Mouse (Mus musculus): ENCODE measurements at regions not wholly inside any gene's neighbourhood (a gene's known extent, or its start where the extent isn't known, plus 50 kb on each side); places are given as distances from the start of the nearest gene placed in this dataset.

DNA sequence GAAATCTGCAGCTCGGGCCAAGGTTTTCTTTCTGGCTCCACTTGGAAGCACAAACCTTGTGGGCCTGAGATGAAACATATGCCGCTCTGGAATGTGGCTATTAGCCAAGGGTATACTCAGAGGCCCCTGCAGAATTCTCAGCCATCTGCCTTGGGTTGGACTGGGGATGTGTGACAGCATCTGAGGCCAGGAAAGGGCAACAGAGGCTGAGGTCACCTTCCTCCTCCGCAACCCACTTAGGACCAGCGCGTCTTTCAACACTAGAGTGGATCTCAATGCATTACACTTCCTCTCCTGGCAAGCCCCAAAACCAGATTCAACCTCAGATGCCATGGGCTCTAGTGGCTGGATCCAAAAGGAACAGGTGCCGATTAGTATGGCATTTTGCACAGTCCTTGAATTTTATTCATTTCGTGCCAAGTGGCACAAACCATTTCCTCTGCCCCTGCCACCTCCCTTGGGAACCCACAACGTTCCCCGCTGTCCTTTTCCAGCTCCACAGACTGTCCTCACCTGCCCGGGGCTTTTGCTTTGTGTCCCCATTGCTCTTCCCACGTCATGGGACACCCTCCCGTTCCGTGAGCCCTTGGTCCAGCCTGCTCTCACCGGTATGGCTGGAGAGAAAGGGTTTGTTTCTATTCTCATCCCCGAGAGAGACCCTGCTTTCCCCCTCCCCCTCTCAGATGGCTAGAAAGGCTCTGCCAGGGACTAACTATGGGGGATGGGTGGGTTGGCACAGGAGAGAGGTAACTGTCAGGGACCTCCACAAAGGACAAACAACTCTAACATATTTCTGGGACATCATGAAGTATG, 68.4 kb downstream of the Rpusd4 start:
- H3K27me3 ChIP-seq (ENCODE audit: control insufficient read depth, insufficient read depth, low read length), result no peaks in the 10 kb centered on the region; the same call in 1 of the 2 replicates
- no peaks in the 10 kb centered on the region for H3K9me3 ChIP-seq (replicated peaks; ENCODE audit: control insufficient read depth, low read length)
- H3K4me1 ChIP-seq (ENCODE audit: control insufficient read depth, insufficient read depth, low read length), result peaks cover 18% of the 10 kb centered on the region
- H3K36me3 ChIP-seq (replicated peaks; ENCODE audit: control insufficient read depth, insufficient read depth, low read depth, low read length), result no peaks in the 10 kb centered on the region
- H3K4me2 ChIP-seq (ENCODE audit: low read depth, low read length), result no peak overlapping the region
- no peak overlapping the region for H3K4me3 ChIP-seq (ENCODE audit: low read depth, low read length)
- ATAC-seq (replicated peaks; ENCODE audit: insufficient number of reproducible peaks, low FRiP score, low TSS enrichment, low read depth) (no peak), DNase-seq (ENCODE audit: low spot score) (peak; percentile 76)
- H3K9ac ChIP-seq (replicated peaks; ENCODE audit: low read length), result no peak overlapping the region
- no peak overlapping the region; the same call in 1 of the 2 replicates for H3K27ac ChIP-seq (replicated peaks; ENCODE audit: low read depth, low read length)
- 47% methylated on average over 15 of the region's 15 CpGs for WGBS

- no peak for DNase-seq (ENCODE audit: low spot score)
- H3K9me3 ChIP-seq (replicated peaks; ENCODE audit: control insufficient read depth, low read length), result no peaks in the 10 kb centered on the region
- H3K27ac ChIP-seq (replicated peaks; ENCODE audit: low read depth, low read length), result no peak overlapping the region
- peaks cover 20% of the 10 kb centered on the region for H3K4me1 ChIP-seq (ENCODE audit: control insufficient read depth, insufficient read depth, low read length)
- H3K4me2 ChIP-seq (ENCODE audit: low read depth, low read length), result no peak overlapping the region
- no peaks in the 10 kb centered on the region for H3K36me3 ChIP-seq (replicated peaks; ENCODE audit: control insufficient read depth, insufficient read depth, low read depth, low read length)
- no peak overlapping the region for H3K9ac ChIP-seq (replicated peaks; ENCODE audit: low read length)
- WGBS, result 75% methylated on average over 5 of the region's 5 CpGs
- H3K27me3 ChIP-seq (ENCODE audit: control insufficient read depth, insufficient read depth, low read length), result no peaks in the 10 kb centered on the region; the same call in 1 of the 2 replicates
- no peak overlapping the region for H3K4me3 ChIP-seq (ENCODE audit: low read depth, low read length)
- no peak for ATAC-seq (replicated peaks; ENCODE audit: insufficient number of reproducible peaks, low FRiP score, low TSS enrichment, low read depth)
Observed at GRCm38 (mm10) chr9:35336701-35337055, 69.0 kb downstream of the Rpusd4 start.

- Histone ChIP-seq H3K4me1 (ENCODE audit: control insufficient read depth, insufficient read depth, low read length) (peaks cover 21% of the 10 kb centered on the region), H3K9ac (replicated peaks; ENCODE audit: low read length) (no peak overlapping the region), H3K27me3 (ENCODE audit: control insufficient read depth, insufficient read depth, low read length) (no peaks in the 10 kb centered on the region; the same call in 1 of the 2 replicates), H3K9me3 (replicated peaks; ENCODE audit: control insufficient read depth, low read length) (no peaks in the 10 kb centered on the region), H3K36me3 (replicated peaks; ENCODE audit: control insufficient read depth, insufficient read depth, low read depth, low read length) (no peaks in the 10 kb centered on the region), H3K4me3 (ENCODE audit: low read depth, low read length) (no peak overlapping the region), H3K4me2 (ENCODE audit: low read depth, low read length) (no peak overlapping the region), H3K27ac (replicated peaks; ENCODE audit: low read depth, low read length) (no peak overlapping the region)
- DNase-seq (ENCODE audit: low spot score) (no peak), ATAC-seq (replicated peaks; ENCODE audit: insufficient number of reproducible peaks, low FRiP score, low TSS enrichment, low read depth) (no peak)
- 63% methylated on average over 5 of the region's 5 CpGs for WGBS
Observed at GRCm38 (mm10) chr9:35338858-35339257, 71.2 kb downstream of the Rpusd4 start.

- no peak overlapping the region for H3K4me2 ChIP-seq (ENCODE audit: low read depth, low read length)
- H3K27ac ChIP-seq (replicated peaks; ENCODE audit: low read depth, low read length), result no peak overlapping the region
- peaks cover 25% of the 10 kb centered on the region for H3K4me1 ChIP-seq (ENCODE audit: control insufficient read depth, insufficient read depth, low read length)
- no peaks in the 10 kb centered on the region for H3K27me3 ChIP-seq (ENCODE audit: control insufficient read depth, insufficient read depth, low read length)
- H3K4me3 ChIP-seq (ENCODE audit: low read depth, low read length), result no peak overlapping the region
- ATAC-seq (replicated peaks; ENCODE audit: insufficient number of reproducible peaks, low FRiP score, low TSS enrichment, low read depth) (no peak), DNase-seq (ENCODE audit: low spot score) (no peak)
- WGBS, result 79% methylated on average over 10 of the region's 10 CpGs
- H3K9me3 ChIP-seq (replicated peaks; ENCODE audit: control insufficient read depth, low read length), result no peaks in the 10 kb centered on the region
- no peaks in the 10 kb centered on the region for H3K36me3 ChIP-seq (replicated peaks; ENCODE audit: control insufficient read depth, insufficient read depth, low read depth, low read length)
- H3K9ac ChIP-seq (replicated peaks; ENCODE audit: low read length), result no peak overlapping the region
Observed at GRCm38 (mm10) chr9:35339492-35340262, 72.0 kb downstream of the Rpusd4 start.

- Histone ChIP-seq H3K9me3 (replicated peaks; ENCODE audit: control insufficient read depth, low read length) (no peaks in the 10 kb centered on the region), H3K9ac (replicated peaks; ENCODE audit: low read length) (no peak overlapping the region), H3K4me1 (ENCODE audit: control insufficient read depth, insufficient read depth, low read length) (peaks cover 25% of the 10 kb centered on the region), H3K27ac (replicated peaks; ENCODE audit: low read depth, low read length) (no peak overlapping the region), H3K36me3 (replicated peaks; ENCODE audit: control insufficient read depth, insufficient read depth, low read depth, low read length) (no peaks in the 10 kb centered on the region), H3K27me3 (ENCODE audit: control insufficient read depth, insufficient read depth, low read length) (no peaks in the 10 kb centered on the region), H3K4me2 (ENCODE audit: low read depth, low read length) (no peak overlapping the region), H3K4me3 (ENCODE audit: low read depth, low read length) (no peak overlapping the region)
- WGBS, result 78% methylated on average over 4 of the region's 4 CpGs
- DNase-seq (ENCODE audit: low spot score), result no peak
- ATAC-seq (replicated peaks; ENCODE audit: insufficient number of reproducible peaks, low FRiP score, low TSS enrichment, low read depth), result no peak
Observed at GRCm38 (mm10) chr9:35340263-35340573, 72.6 kb downstream of the Rpusd4 start.

GRCm38 (mm10) chr9:35340811-35341210, 73.1 kb downstream of the Rpusd4 start:
- peaks cover 24% of the 10 kb centered on the region for H3K4me1 ChIP-seq (ENCODE audit: control insufficient read depth, insufficient read depth, low read length)
- H3K27me3 ChIP-seq (ENCODE audit: control insufficient read depth, insufficient read depth, low read length), result no peaks in the 10 kb centered on the region
- H3K27ac ChIP-seq (replicated peaks; ENCODE audit: low read depth, low read length), result peak overlapping the region; percentile 41
- peak overlapping the region; percentile 9; the same call in 1 of the 2 replicates for H3K9ac ChIP-seq (replicated peaks; ENCODE audit: low read length)
- WGBS, result 17% methylated on average over 3 of the region's 3 CpGs
- no peaks in the 10 kb centered on the region for H3K9me3 ChIP-seq (replicated peaks; ENCODE audit: control insufficient read depth, low read length)
- DNase-seq (ENCODE audit: low spot score), result no peak
- no peaks in the 10 kb centered on the region for H3K36me3 ChIP-seq (replicated peaks; ENCODE audit: control insufficient read depth, insufficient read depth, low read depth, low read length)
- no peak overlapping the region for H3K4me3 ChIP-seq (ENCODE audit: low read depth, low read length)
- H3K4me2 ChIP-seq (ENCODE audit: low read depth, low read length), result no peak overlapping the region
- 0 out of 2 replicates have a peak, but pooled peaks have one; percentile 26 for ATAC-seq (replicated peaks; ENCODE audit: insufficient number of reproducible peaks, low FRiP score, low TSS enrichment, low read depth)

GRCm38 (mm10) chr9:35341386-35341785, 73.7 kb downstream of the Rpusd4 start:
- no peaks in the 10 kb centered on the region for H3K27me3 ChIP-seq (ENCODE audit: control insufficient read depth, insufficient read depth, low read length)
- H3K4me3 ChIP-seq (ENCODE audit: low read depth, low read length), result no peak overlapping the region
- H3K9ac ChIP-seq (replicated peaks; ENCODE audit: low read length), result no peak overlapping the region
- no peak overlapping the region for H3K27ac ChIP-seq (replicated peaks; ENCODE audit: low read depth, low read length)
- H3K9me3 ChIP-seq (replicated peaks; ENCODE audit: control insufficient read depth, low read length), result no peaks in the 10 kb centered on the region
- H3K4me1 ChIP-seq (ENCODE audit: control insufficient read depth, insufficient read depth, low read length), result peaks cover 18% of the 10 kb centered on the region
- no peak overlapping the region for H3K4me2 ChIP-seq (ENCODE audit: low read depth, low read length)
- H3K36me3 ChIP-seq (replicated peaks; ENCODE audit: control insufficient read depth, insufficient read depth, low read depth, low read length), result no peaks in the 10 kb centered on the region
- no peak for DNase-seq (ENCODE audit: low spot score)
- ATAC-seq (replicated peaks; ENCODE audit: insufficient number of reproducible peaks, low FRiP score, low TSS enrichment, low read depth), result no peak
- WGBS, result 88% methylated on average over 5 of the region's 5 CpGs

GRCm38 (mm10) chr9:35342436-35342835, 74.8 kb downstream of the Rpusd4 start:
- H3K9ac ChIP-seq (replicated peaks; ENCODE audit: low read length), result no peak overlapping the region
- H3K27me3 ChIP-seq (ENCODE audit: control insufficient read depth, insufficient read depth, low read length), result no peaks in the 10 kb centered on the region
- peaks cover 18% of the 10 kb centered on the region for H3K4me1 ChIP-seq (ENCODE audit: control insufficient read depth, insufficient read depth, low read length)
- WGBS, result 43% methylated on average over 2 of the region's 2 CpGs
- DNase-seq (ENCODE audit: low spot score) (no peak), ATAC-seq (replicated peaks; ENCODE audit: insufficient number of reproducible peaks, low FRiP score, low TSS enrichment, low read depth) (no peak; the same call in 1 of the 2 replicates)
- no peak overlapping the region for H3K4me2 ChIP-seq (ENCODE audit: low read depth, low read length)
- no peaks in the 10 kb centered on the region for H3K9me3 ChIP-seq (replicated peaks; ENCODE audit: control insufficient read depth, low read length)
- H3K27ac ChIP-seq (replicated peaks; ENCODE audit: low read depth, low read length), result no peak overlapping the region
- no peak overlapping the region for H3K4me3 ChIP-seq (ENCODE audit: low read depth, low read length)
- no peaks in the 10 kb centered on the region for H3K36me3 ChIP-seq (replicated peaks; ENCODE audit: control insufficient read depth, insufficient read depth, low read depth, low read length)
